8 mouse cellular contexts compared by ENCODE assay signal in genomic region chr6:91472868-91473804, GRCm38 (mm10). TPM values are rescaled to one million over a fixed set of nuclear protein-coding genes. Genes with fewer than 3 reads are reported as not detected.
A peak's percentile ranks its signal among the peaks of the same experiment; 100 is the strongest.
DNase-seq lines count a peak whose midpoint lies in the region; ATAC-seq and TF ChIP-seq lines count a peak whose summit lies in the region.

Gene Chchd4 (minus strand): TSS chr6:91473546.
Gene Tmem43 (plus strand): TSS chr6:91473703.

- peaks cover 71% of the 10 kb centered on the region for H3K36me3 ChIP-seq in E14TG2a.4 (ENCODE audit: insufficient read depth, low read length)
- peaks cover 23% of the 10 kb centered on the region for H3K36me3 ChIP-seq in forebrain, embryonic 12.5 days (replicated peaks)
- peaks cover 10% of the 10 kb centered on the region for H3K36me3 ChIP-seq in heart, postnatal 0 days (replicated peaks; ENCODE audit: control insufficient read depth, insufficient read depth, low read length)
- H3K36me3 ChIP-seq in liver, embryonic 16.5 days (ENCODE audit: control insufficient read depth, insufficient read depth): peaks cover under 1% of the 10 kb centered on the region; the same call in 1 of the 2 replicates
- H3K36me3 ChIP-seq in neural tube, embryonic 13.5 days: peaks cover 20% of the 10 kb centered on the region
- no peaks in the 10 kb centered on the region for H3K36me3 ChIP-seq in testis, adult 2 months (ENCODE audit: control insufficient read depth, insufficient read depth, low read length)

- H3K4me3 ChIP-seq in E14TG2a.4 (replicated peaks; ENCODE audit: low read length): peak within 1 kb of the TSS; percentile 97
- H3K4me3 ChIP-seq in forebrain, embryonic 12.5 days (replicated peaks): peak within 1 kb of the TSS; percentile 78
- H3K4me3 ChIP-seq in heart, postnatal 0 days (ENCODE audit: low read depth, low read length): peak within 1 kb of the TSS; percentile 76
- peak within 1 kb of the TSS; percentile 88 for H3K4me3 ChIP-seq in liver, embryonic 16.5 days (ENCODE audit: low read depth, low read length)
- peak within 1 kb of the TSS; percentile 74 for H3K4me3 ChIP-seq in neural tube, embryonic 13.5 days
- H3K4me3 ChIP-seq in testis, adult 2 months (ENCODE audit: control insufficient read depth, low read depth, low read length): peak within 1 kb of the TSS; percentile 86

- peak within 1 kb of the TSS; percentile 66 for H3K27ac ChIP-seq in forebrain, embryonic 12.5 days
- H3K27ac ChIP-seq in heart, postnatal 0 days (ENCODE audit: low read depth): peak within 1 kb of the TSS; percentile 80
- peak within 1 kb of the TSS; percentile 78 for H3K27ac ChIP-seq in liver, embryonic 16.5 days (ENCODE audit: low read length)
- peak within 1 kb of the TSS; percentile 67 for H3K27ac ChIP-seq in neural tube, embryonic 13.5 days (replicated peaks)
- peak within 1 kb of the TSS; percentile 82 for H3K27ac ChIP-seq in testis, adult 2 months (ENCODE audit: control insufficient read depth, insufficient read depth, low read depth, low read length)

- peak within 1 kb of the TSS; percentile 81 for H3K9ac ChIP-seq in forebrain, embryonic 12.5 days
- peak within 1 kb of the TSS; percentile 66 for H3K9ac ChIP-seq in heart, postnatal 0 days (replicated peaks; ENCODE audit: low read depth, low read length)
- H3K9ac ChIP-seq in liver, embryonic 16.5 days (ENCODE audit: low read depth, low read length): peak within 1 kb of the TSS; percentile 85
- peak within 1 kb of the TSS; percentile 81 for H3K9ac ChIP-seq in neural tube, embryonic 13.5 days

- H3K4me2 ChIP-seq in forebrain, embryonic 12.5 days: peak within 1 kb of the TSS; percentile 89
- peak within 1 kb of the TSS; percentile 83 for H3K4me2 ChIP-seq in heart, postnatal 0 days (ENCODE audit: low read depth, low read length)
- H3K4me2 ChIP-seq in liver, embryonic 16.5 days (ENCODE audit: low read depth, low read length): peak within 1 kb of the TSS; percentile 96
- peak within 1 kb of the TSS; percentile 87 for H3K4me2 ChIP-seq in neural tube, embryonic 13.5 days

- peak; percentile 97 for ATAC-seq in forebrain, embryonic 12.5 days (ENCODE audit: low FRiP score)
- peak; percentile 95 for ATAC-seq in heart, postnatal 0 days (ENCODE audit: insufficient read depth, low read depth)
- peak; percentile 98 for ATAC-seq in liver, embryonic 16.5 days (ENCODE audit: low read depth)
- ATAC-seq in neural tube, embryonic 13.5 days (ENCODE audit: low read depth): peak; percentile 96

- H3K9me3 ChIP-seq in E14TG2a.4 (ENCODE audit: low read length): no peaks in the 10 kb centered on the region
- H3K9me3 ChIP-seq in forebrain, embryonic 12.5 days: no peaks in the 10 kb centered on the region
- no peaks in the 10 kb centered on the region for H3K9me3 ChIP-seq in heart, postnatal 0 days (replicated peaks; ENCODE audit: control insufficient read depth, low read length)
- H3K9me3 ChIP-seq in liver, embryonic 16.5 days (replicated peaks; ENCODE audit: control insufficient read depth, low read length): no peaks in the 10 kb centered on the region
- no peaks in the 10 kb centered on the region for H3K9me3 ChIP-seq in neural tube, embryonic 13.5 days

- under 1% methylated on average over 74 of the region's 74 CpGs for WGBS in forebrain, embryonic 12.5 days
- WGBS in heart, postnatal 0 days: under 1% methylated on average over 74 of the region's 74 CpGs
- WGBS in liver, embryonic 16.5 days (ENCODE audit: insufficient replicate concordance): under 1% methylated on average over 73 of the region's 74 CpGs
- WGBS in neural tube, embryonic 13.5 days: under 1% methylated on average over 74 of the region's 74 CpGs

- peaks cover 83% of the 10 kb centered on the region for H3K4me1 ChIP-seq in E14TG2a.4 (replicated peaks; ENCODE audit: low read depth, low read length)
- peaks cover 32% of the 10 kb centered on the region for H3K4me1 ChIP-seq in forebrain, embryonic 12.5 days
- H3K4me1 ChIP-seq in heart, postnatal 0 days (ENCODE audit: control insufficient read depth, insufficient read depth): peaks cover 15% of the 10 kb centered on the region
- H3K4me1 ChIP-seq in liver, embryonic 16.5 days (ENCODE audit: control insufficient read depth, low read depth, low read length): peaks cover 28% of the 10 kb centered on the region
- H3K4me1 ChIP-seq in neural tube, embryonic 13.5 days (replicated peaks): peaks cover 31% of the 10 kb centered on the region
- H3K4me1 ChIP-seq in testis, adult 2 months (ENCODE audit: control insufficient read depth, insufficient read depth, low read length): peaks cover 12% of the 10 kb centered on the region

- no peaks in the 10 kb centered on the region for H3K27me3 ChIP-seq in E14TG2a.4 (ENCODE audit: insufficient read depth, low read length)
- no peaks in the 10 kb centered on the region for H3K27me3 ChIP-seq in forebrain, embryonic 12.5 days
- no peaks in the 10 kb centered on the region for H3K27me3 ChIP-seq in heart, postnatal 0 days (ENCODE audit: control insufficient read depth, insufficient read depth, low read length)
- H3K27me3 ChIP-seq in liver, embryonic 16.5 days (ENCODE audit: control insufficient read depth, insufficient read depth, low read depth, low read length): no peaks in the 10 kb centered on the region
- no peaks in the 10 kb centered on the region for H3K27me3 ChIP-seq in neural tube, embryonic 13.5 days
- no peaks in the 10 kb centered on the region for H3K27me3 ChIP-seq in testis, adult 2 months (ENCODE audit: control insufficient read depth, insufficient read depth, low read length)

- peak; percentile 99 for DNase-seq in c-Kit-positive CD71-positive TER-119-positive erythroid progenitor cells, embryonic 14.5 days (ENCODE audit: low spot score)
- peak; percentile 100 for DNase-seq in heart, postnatal 0 days (ENCODE audit: low spot score)
- peak; percentile 99 for DNase-seq in kidney, postnatal 4 days

- TF ChIP-seq CTCF in E14TG2a.4 (conservative IDR thresholded peaks at IDR 0.05; ENCODE audit: low read length): no peak
- no peak for TF ChIP-seq CTCF in heart, postnatal 0 days (IDR thresholded peaks at IDR 0.05; ENCODE audit: low read depth)
- TF ChIP-seq CTCF in testis, adult 2 months (IDR thresholded peaks at IDR 0.05; ENCODE audit: control insufficient read depth, insufficient read depth, insufficient replicate concordance, low read depth, low read length): no peak

- TF ChIP-seq POLR2A in testis, adult 2 months (IDR thresholded peaks at IDR 0.05; ENCODE audit: control insufficient read depth, low read depth, low read length): peak; percentile 71

- TF ChIP-seq EP300 in heart, postnatal 0 days (IDR thresholded peaks at IDR 0.05; ENCODE audit: low read depth): no peak

RNA-seq across cellular contexts. Expression of gene Chchd4, which starts in this region (rescaled TPM):
- 23.9 and 24.2 TPM in 2 replicates for polyA plus RNA-seq in forebrain, embryonic 12.5 days (2016; fragmentation: Nextera tagmentation; extraction: Ambion mirVana)
- total RNA-seq in heart, postnatal 0 days (2014; rRNA removed; ENCODE audit: low replicate concordance): 13.6 and 25.4 TPM in 2 replicates
- 28.0 and 30.9 TPM in 2 replicates for polyA plus RNA-seq in heart, postnatal 0 days (2015; fragmentation: Nextera tagmentation; extraction: Ambion mirVana)
- 9.9 and 10.1 TPM in 2 replicates for polyA plus RNA-seq in liver, embryonic 16.5 days (2015; fragmentation: Nextera tagmentation; extraction: Ambion mirVana)
- 27.5 and 30.7 TPM in 2 replicates for polyA plus RNA-seq in neural tube, embryonic 13.5 days (2015; fragmentation: Nextera tagmentation; extraction: Ambion mirVana)
- 4.1 TPM in 2 replicates for polyA plus RNA-seq in testis, adult 2 months (2012; rRNA removed)

RNA-seq across cellular contexts. Expression of gene Tmem43, which starts in this region (rescaled TPM):
- polyA plus RNA-seq in forebrain, embryonic 12.5 days (2016; fragmentation: Nextera tagmentation; extraction: Ambion mirVana): 60.8 and 68.8 TPM in 2 replicates
- 41.3 and 43.9 TPM in 2 replicates for total RNA-seq in heart, postnatal 0 days (2014; rRNA removed; ENCODE audit: low replicate concordance)
- polyA plus RNA-seq in heart, postnatal 0 days (2015; fragmentation: Nextera tagmentation; extraction: Ambion mirVana): 16.9 and 18.8 TPM in 2 replicates
- 10.6 and 12.1 TPM in 2 replicates for polyA plus RNA-seq in liver, embryonic 16.5 days (2015; fragmentation: Nextera tagmentation; extraction: Ambion mirVana)
- 39.5 and 42.3 TPM in 2 replicates for polyA plus RNA-seq in neural tube, embryonic 13.5 days (2015; fragmentation: Nextera tagmentation; extraction: Ambion mirVana)
- polyA plus RNA-seq in testis, adult 2 months (2012; rRNA removed): 5.8 and 6.1 TPM in 2 replicates

Comparison
In these comparisons a context has a peak if more than half of its experiments do, and no peak if none do; other contexts are left out.
1. Peak in every context shown above with its lines: DNase-seq, ATAC-seq, H3K4me3 ChIP-seq and H3K27ac ChIP-seq.